Mouse (Mus musculus): ENCODE data around the gene Epb41l5. TPM values are rescaled to one million over a fixed set of nuclear protein-coding genes. Genes with fewer than 3 reads are reported as not detected.

Epb41l5 gene
- polyA plus RNA-seq, 1 experiment from 2014 or later: 77.3 TPM

- Histone ChIP-seq H3K9me3 (ENCODE audit: low read length) (peaks cover 25% of the 10 kb centered on the region), H3K4me3 (ENCODE audit: low read length) (peak overlapping the region; percentile 71), H3K4me1 (ENCODE audit: insufficient read depth, low read length) (peaks cover 21% of the 10 kb centered on the region), H3K27ac (ENCODE audit: low read length) (peak overlapping the region; percentile 29), H3K27me3 (ENCODE audit: insufficient read depth, low read length) (no peaks in the 10 kb centered on the region), H3K9ac (replicated peaks; ENCODE audit: low read length) (peak overlapping the region; percentile 84), H3K36me3 (ENCODE audit: insufficient read depth, low read length) (peaks cover 29% of the 10 kb centered on the region), H3K4me2 (replicated peaks; ENCODE audit: low read depth, low read length) (peak overlapping the region; percentile 87)
- WGBS: 13% methylated on average over 5 of the region's 5 CpGs
- no peak for ATAC-seq (ENCODE audit: low FRiP score, low TSS enrichment)
Observed at GRCm38 (mm10) chr1:119525004-119525444, 123.8 kb downstream of the Epb41l5 start.

DNA sequence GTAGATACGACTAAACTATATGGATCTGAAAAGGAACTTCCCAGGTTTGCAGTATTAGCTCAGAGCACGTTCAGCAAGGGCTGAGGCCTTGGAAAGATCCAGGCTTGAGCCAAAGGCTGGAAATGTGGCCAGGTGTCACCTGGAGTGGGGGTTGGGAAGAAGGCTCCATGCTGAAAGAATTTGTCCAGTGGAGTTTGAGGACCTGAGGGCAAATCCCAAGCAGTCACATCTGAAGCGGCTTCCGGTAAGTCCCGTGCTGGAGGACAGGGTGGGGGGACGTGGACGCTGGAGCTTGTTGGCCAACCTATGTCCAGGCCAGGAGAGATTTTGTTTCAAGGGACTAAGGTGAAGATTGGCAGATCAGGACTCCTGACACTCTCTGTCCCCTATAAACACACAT, 125.0 kb downstream of the Epb41l5 start:
- Histone ChIP-seq H3K36me3 (ENCODE audit: insufficient read depth, low read length) (peaks cover 20% of the 10 kb centered on the region), H3K4me3 (ENCODE audit: low read length) (no peak overlapping the region), H3K4me1 (ENCODE audit: insufficient read depth, low read length) (peaks cover 21% of the 10 kb centered on the region), H3K27ac (ENCODE audit: low read length) (peak overlapping the region; percentile 49), H3K9me3 (ENCODE audit: low read length) (peaks cover 18% of the 10 kb centered on the region), H3K9ac (replicated peaks; ENCODE audit: low read length) (no peak overlapping the region), H3K27me3 (ENCODE audit: insufficient read depth, low read length) (no peaks in the 10 kb centered on the region), H3K4me2 (replicated peaks; ENCODE audit: low read depth, low read length) (no peak overlapping the region)
- 81% methylated on average over 7 of the region's 7 CpGs for WGBS
- no peak for ATAC-seq (ENCODE audit: low FRiP score, low TSS enrichment)

GRCm38 (mm10) chr1:119523369-119523768, 125.4 kb downstream of the Epb41l5 start:
- no peak for ATAC-seq (ENCODE audit: low FRiP score, low TSS enrichment)
- WGBS: 80% methylated on average over 7 of the region's 7 CpGs
- no peak overlapping the region for H3K4me3 ChIP-seq (ENCODE audit: low read length)
- no peak overlapping the region for H3K9ac ChIP-seq (replicated peaks; ENCODE audit: low read length)
- peaks cover 16% of the 10 kb centered on the region for H3K36me3 ChIP-seq (ENCODE audit: insufficient read depth, low read length)
- H3K27me3 ChIP-seq (ENCODE audit: insufficient read depth, low read length): no peaks in the 10 kb centered on the region
- H3K27ac ChIP-seq (ENCODE audit: low read length): peak overlapping the region; percentile 49
- peaks cover 14% of the 10 kb centered on the region for H3K9me3 ChIP-seq (ENCODE audit: low read length)
- H3K4me2 ChIP-seq (replicated peaks; ENCODE audit: low read depth, low read length): no peak overlapping the region
- H3K4me1 ChIP-seq (ENCODE audit: insufficient read depth, low read length): peaks cover 21% of the 10 kb centered on the region

GRCm38 (mm10) chr1:119522726-119523125, 126.1 kb downstream of the Epb41l5 start:
- Histone ChIP-seq H3K4me1 (ENCODE audit: insufficient read depth, low read length) (peaks cover 21% of the 10 kb centered on the region), H3K9ac (replicated peaks; ENCODE audit: low read length) (no peak overlapping the region), H3K4me3 (ENCODE audit: low read length) (no peak overlapping the region), H3K36me3 (ENCODE audit: insufficient read depth, low read length) (peaks cover 12% of the 10 kb centered on the region), H3K4me2 (replicated peaks; ENCODE audit: low read depth, low read length) (no peak overlapping the region), H3K27ac (ENCODE audit: low read length) (peak overlapping the region; percentile 43; the same call in 1 of the 2 replicates), H3K9me3 (ENCODE audit: low read length) (peaks cover 12% of the 10 kb centered on the region), H3K27me3 (ENCODE audit: insufficient read depth, low read length) (no peaks in the 10 kb centered on the region)
- 80% methylated on average over 4 of the region's 4 CpGs for WGBS
- ATAC-seq (ENCODE audit: low FRiP score, low TSS enrichment): peak; percentile 20; the same call in 1 of the 2 replicates

GRCm38 (mm10) chr1:119521681-119522080, 127.1 kb downstream of the Epb41l5 start:
- no peak overlapping the region for H3K27ac ChIP-seq (ENCODE audit: low read length)
- H3K36me3 ChIP-seq (ENCODE audit: insufficient read depth, low read length): peaks cover 1% of the 10 kb centered on the region
- no peaks in the 10 kb centered on the region for H3K27me3 ChIP-seq (ENCODE audit: insufficient read depth, low read length)
- peaks cover 2% of the 10 kb centered on the region for H3K9me3 ChIP-seq (ENCODE audit: low read length)
- ATAC-seq (ENCODE audit: low FRiP score, low TSS enrichment): no peak
- no peak overlapping the region for H3K4me3 ChIP-seq (ENCODE audit: low read length)
- H3K4me2 ChIP-seq (replicated peaks; ENCODE audit: low read depth, low read length): no peak overlapping the region
- H3K4me1 ChIP-seq (ENCODE audit: insufficient read depth, low read length): peaks cover 16% of the 10 kb centered on the region
- H3K9ac ChIP-seq (replicated peaks; ENCODE audit: low read length): no peak overlapping the region
- whole genome bisulfite sequencing: 78% methylated on average over 7 of the region's 7 CpGs

GRCm38 (mm10) chr1:119521029-119521428, 127.8 kb downstream of the Epb41l5 start:
- 36% methylated on average over 2 of the region's 2 CpGs for WGBS
- Histone ChIP-seq H3K4me2 (replicated peaks; ENCODE audit: low read depth, low read length) (no peak overlapping the region), H3K27me3 (ENCODE audit: insufficient read depth, low read length) (no peaks in the 10 kb centered on the region), H3K4me3 (ENCODE audit: low read length) (no peak overlapping the region), H3K27ac (ENCODE audit: low read length) (no peak overlapping the region), H3K9me3 (ENCODE audit: low read length) (no peaks in the 10 kb centered on the region), H3K4me1 (ENCODE audit: insufficient read depth, low read length) (peaks cover 11% of the 10 kb centered on the region), H3K9ac (replicated peaks; ENCODE audit: low read length) (no peak overlapping the region), H3K36me3 (ENCODE audit: insufficient read depth, low read length) (no peaks in the 10 kb centered on the region)
- no peak for ATAC-seq (ENCODE audit: low FRiP score, low TSS enrichment)

GRCm38 (mm10) chr1:119519286-119519685, 129.5 kb downstream of the Epb41l5 start:
- Histone ChIP-seq H3K36me3 (ENCODE audit: insufficient read depth, low read length) (no peaks in the 10 kb centered on the region), H3K4me2 (replicated peaks; ENCODE audit: low read depth, low read length) (no peak overlapping the region)
- whole genome bisulfite sequencing: 72% methylated on average over 6 of the region's 6 CpGs

DNA sequence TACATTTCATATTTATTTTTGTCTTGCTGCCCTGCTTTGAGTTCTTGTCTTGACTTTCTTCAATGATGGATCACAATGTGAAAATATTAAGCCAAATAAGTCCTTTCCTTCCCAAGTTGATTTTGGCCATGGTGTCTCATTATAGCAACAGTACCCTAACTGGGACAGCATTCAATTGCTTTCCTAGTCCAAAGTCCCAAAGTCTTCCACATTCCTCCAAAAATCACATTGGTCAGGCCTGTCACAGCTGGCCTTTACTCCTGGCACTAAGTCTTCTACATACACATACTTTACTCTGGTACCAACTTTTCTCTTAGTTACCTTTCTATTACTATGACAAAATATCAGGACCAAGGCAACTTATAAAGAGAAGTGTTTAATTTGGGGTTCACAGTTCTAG, 130.0 kb downstream of the Epb41l5 start:
- no peak overlapping the region for H3K4me2 ChIP-seq (replicated peaks; ENCODE audit: low read depth, low read length)
- no peak overlapping the region for H3K27ac ChIP-seq (ENCODE audit: low read length)
- H3K4me3 ChIP-seq (ENCODE audit: low read length): no peak overlapping the region
- H3K27me3 ChIP-seq (ENCODE audit: insufficient read depth, low read length): no peaks in the 10 kb centered on the region
- H3K4me1 ChIP-seq (ENCODE audit: insufficient read depth, low read length): no peaks in the 10 kb centered on the region
- H3K9ac ChIP-seq (replicated peaks; ENCODE audit: low read length): no peak overlapping the region
- no peak for ATAC-seq (ENCODE audit: low FRiP score, low TSS enrichment)
- H3K9me3 ChIP-seq (ENCODE audit: low read length): no peaks in the 10 kb centered on the region
- H3K36me3 ChIP-seq (ENCODE audit: insufficient read depth, low read length): no peaks in the 10 kb centered on the region

More at GRCm38 (mm10) chr1:119519286-119519685, 129.5 kb downstream of the Epb41l5 start:
- Histone ChIP-seq H3K27ac (ENCODE audit: low read length) (no peak overlapping the region), H3K9me3 (ENCODE audit: low read length) (no peaks in the 10 kb centered on the region), H3K9ac (replicated peaks; ENCODE audit: low read length) (no peak overlapping the region), H3K4me1 (ENCODE audit: insufficient read depth, low read length) (no peaks in the 10 kb centered on the region), H3K4me3 (ENCODE audit: low read length) (no peak overlapping the region), H3K27me3 (ENCODE audit: insufficient read depth, low read length) (no peaks in the 10 kb centered on the region)
- no peak for ATAC-seq (ENCODE audit: low FRiP score, low TSS enrichment)

DNA sequence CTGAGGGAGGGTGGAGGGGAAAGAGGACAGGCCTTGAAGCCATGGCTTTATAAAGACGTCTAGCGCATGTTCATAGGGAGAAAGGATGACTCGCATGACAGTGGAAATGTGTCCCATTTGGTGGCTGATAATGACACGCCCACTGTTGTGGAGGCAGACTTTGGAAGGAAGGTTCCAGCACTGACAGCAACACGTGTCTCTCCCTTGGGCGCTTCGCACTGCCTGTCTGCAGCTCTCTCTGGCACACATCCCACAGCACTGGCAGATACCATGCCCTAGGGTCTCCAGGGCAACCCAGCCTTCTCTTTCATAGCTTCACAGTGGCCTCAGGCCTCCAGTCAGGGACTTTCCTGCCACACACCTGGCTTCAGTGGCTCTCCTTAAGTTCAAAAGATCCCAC, 130.7 kb downstream of the Epb41l5 start:
- Histone ChIP-seq H3K9ac (replicated peaks; ENCODE audit: low read length) (no peak overlapping the region), H3K4me1 (ENCODE audit: insufficient read depth, low read length) (no peaks in the 10 kb centered on the region), H3K4me2 (replicated peaks; ENCODE audit: low read depth, low read length) (no peak overlapping the region), H3K36me3 (ENCODE audit: insufficient read depth, low read length) (no peaks in the 10 kb centered on the region), H3K27me3 (ENCODE audit: insufficient read depth, low read length) (no peaks in the 10 kb centered on the region), H3K27ac (ENCODE audit: low read length) (no peak overlapping the region), H3K9me3 (ENCODE audit: low read length) (no peaks in the 10 kb centered on the region), H3K4me3 (ENCODE audit: low read length) (no peak overlapping the region)
- ATAC-seq (ENCODE audit: low FRiP score, low TSS enrichment): no peak
- 74% methylated on average over 7 of the region's 7 CpGs for WGBS

DNA sequence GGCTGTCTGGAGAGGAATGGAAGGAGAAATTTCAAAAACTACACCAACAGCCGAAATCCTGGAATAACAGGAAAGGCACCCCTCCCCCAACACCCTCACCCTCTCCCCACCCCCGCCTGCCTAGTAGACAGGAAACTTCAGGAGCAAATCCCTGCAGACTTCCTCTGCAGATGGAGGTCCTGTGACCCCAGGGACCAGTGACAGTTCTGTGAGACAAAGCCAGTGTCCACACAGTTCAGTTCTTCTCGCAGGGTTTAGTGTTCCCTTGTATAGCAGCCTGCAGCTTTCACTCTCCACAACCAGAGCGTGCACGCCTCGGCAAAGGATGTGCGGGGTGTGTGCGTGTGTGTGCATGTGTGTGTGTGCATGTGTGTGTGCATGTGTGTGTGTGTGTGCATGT, 137.9 kb downstream of the Epb41l5 start:
- Histone ChIP-seq H3K4me3 (ENCODE audit: low read length) (no peak overlapping the region), H3K4me1 (ENCODE audit: insufficient read depth, low read length) (peaks cover 10% of the 10 kb centered on the region), H3K36me3 (ENCODE audit: insufficient read depth, low read length) (no peaks in the 10 kb centered on the region), H3K27ac (ENCODE audit: low read length) (peak overlapping the region; percentile 47; the same call in 1 of the 2 replicates), H3K4me2 (replicated peaks; ENCODE audit: low read depth, low read length) (no peak overlapping the region), H3K27me3 (ENCODE audit: insufficient read depth, low read length) (no peaks in the 10 kb centered on the region; the same call in 1 of the 2 replicates), H3K9ac (replicated peaks; ENCODE audit: low read length) (no peak overlapping the region; the same call in 1 of the 2 replicates), H3K9me3 (ENCODE audit: low read length) (no peaks in the 10 kb centered on the region)
- 62% methylated on average over 8 of the region's 8 CpGs for WGBS
- peak; percentile 57 for ATAC-seq (ENCODE audit: low FRiP score, low TSS enrichment)
